Mouse (Mus musculus) heart, embryonic 10.5 days (tissue): ENCODE measurements around the gene Lcn6. TPM values are rescaled to one million over a fixed set of nuclear protein-coding genes. Genes with fewer than 3 reads are reported as not detected.
"Not testable (repeated sequence)": the region's sequence is repeated elsewhere in the genome, so short reads cannot be mapped to it uniquely, and the experiment has no call there.

ENCODE experiments used
- DNase-seq: peaks from one replicate; pipeline ENCODE4 v3.0.0-alpha.2; 2017; ENCODE audit warnings: low spot score
- H3K27ac ChIP-seq: fragments of 300-500 bp; sonication (generic); 2 replicates; pipeline ENCODE4 v1.5.1; 2016; ENCODE audit warnings: mild to moderate bottlenecking
- H3K27me3 ChIP-seq: fragments of 300-500 bp; sonication (generic); 2 replicates; pipeline ENCODE4 v1.6.1; 2016; ENCODE audit warnings: mild to moderate bottlenecking; ENCODE audit not compliant: poor library complexity, insufficient read depth, severe bottlenecking
- H3K36me3 ChIP-seq: fragments of 300-500 bp; sonication (generic); 2 replicates; pipeline ENCODE4 v1.6.1; 2016; ENCODE audit warnings: mild to moderate bottlenecking, moderate library complexity
- H3K4me1 ChIP-seq: fragments of 300-500 bp; sonication (generic); 2 replicates; pipeline ENCODE4 v1.6.1; 2016; ENCODE audit warnings: mild to moderate bottlenecking
- H3K4me3 ChIP-seq: fragments of 300-500 bp; sonication (generic); 2 replicates; pipeline ENCODE4 v1.5.1; 2016; ENCODE audit warnings: mild to moderate bottlenecking, moderate library complexity
- H3K9me3 ChIP-seq: fragments of 300-500 bp; sonication (generic); 2 replicates; pipeline ENCODE4 v1.6.1; 2016; ENCODE audit warnings: mild to moderate bottlenecking, moderate library complexity
- WGBS: fragments of 180-500 bp; shearing (Covaris S2); methylation state at CpG from one replicate; pipeline ENCODE4 v1.1.7; 2016; 5-methylcytosine and 5-hydroxymethylcytosine counted together
- polyA plus RNA-seq: library from polyadenylated mRNA; unstranded; fragments of >200 nt; fragmentation: Nextera tagmentation; extraction: Ambion mirVana; gene quantifications from 2 replicates; pipeline ENCODE4 v1.2.1, GENCODE M21; 2016

Lcn6 gene
- polyA plus RNA-seq, 1 experiment from 2014 or later: not detected

DNA sequence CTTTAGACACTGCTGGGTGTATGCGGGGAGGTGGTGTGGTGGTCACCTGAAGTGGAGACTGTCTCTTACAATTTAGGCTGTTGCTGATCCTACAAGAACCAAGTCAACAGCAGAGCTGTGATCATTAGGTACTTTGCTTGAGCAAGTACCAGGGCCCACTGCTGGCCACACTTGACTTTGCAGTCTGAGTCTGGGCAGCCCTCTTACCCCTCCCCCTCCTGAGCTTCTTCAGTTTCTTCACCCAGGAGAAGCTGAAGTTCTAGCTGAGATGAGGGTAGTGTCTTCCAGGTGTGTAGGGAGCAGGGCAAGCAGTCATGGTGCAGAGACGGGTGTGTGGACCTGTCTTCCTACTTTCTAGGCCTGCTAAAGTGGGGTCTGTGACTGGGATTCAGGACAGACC, 31.5 kb downstream of the Lcn6 start:
- 58% methylated on average over 2 of the region's 2 CpGs for WGBS
- H3K9me3 ChIP-seq: no peaks in the 10 kb centered on the region
- H3K36me3 ChIP-seq: no peaks in the 10 kb centered on the region
- no peak for DNase-seq
- 0 out of 2 replicates have a peak, but pooled peaks cover 9% of the 10 kb centered on the region for H3K4me1 ChIP-seq
- no peak overlapping the region for H3K4me3 ChIP-seq
- no peak overlapping the region for H3K27ac ChIP-seq
- H3K27me3 ChIP-seq: no peaks in the 10 kb centered on the region

DNA sequence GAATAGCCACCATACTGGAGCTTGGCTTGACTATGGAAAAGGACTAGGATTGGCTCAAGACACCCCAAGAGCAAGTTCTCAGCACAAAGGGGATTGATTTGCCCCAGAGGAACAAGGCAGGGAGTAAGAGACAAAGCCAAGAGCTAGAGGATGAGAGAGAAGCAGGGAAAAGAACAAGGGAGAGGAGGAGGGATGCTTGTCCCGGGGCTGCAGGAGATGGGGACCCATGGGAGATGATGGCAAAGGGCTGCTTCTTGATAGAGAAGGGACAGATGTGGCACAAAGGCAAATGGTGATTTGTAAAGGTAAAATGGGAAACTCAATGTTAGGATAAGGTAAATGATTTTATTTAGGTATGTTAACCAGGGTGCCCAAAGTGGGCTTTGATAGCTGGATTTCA, 32.5 kb downstream of the Lcn6 start:
- 81% methylated on average over 1 of the region's 1 CpGs for WGBS
- not testable (repeated sequence) for H3K4me1 ChIP-seq

DNA sequence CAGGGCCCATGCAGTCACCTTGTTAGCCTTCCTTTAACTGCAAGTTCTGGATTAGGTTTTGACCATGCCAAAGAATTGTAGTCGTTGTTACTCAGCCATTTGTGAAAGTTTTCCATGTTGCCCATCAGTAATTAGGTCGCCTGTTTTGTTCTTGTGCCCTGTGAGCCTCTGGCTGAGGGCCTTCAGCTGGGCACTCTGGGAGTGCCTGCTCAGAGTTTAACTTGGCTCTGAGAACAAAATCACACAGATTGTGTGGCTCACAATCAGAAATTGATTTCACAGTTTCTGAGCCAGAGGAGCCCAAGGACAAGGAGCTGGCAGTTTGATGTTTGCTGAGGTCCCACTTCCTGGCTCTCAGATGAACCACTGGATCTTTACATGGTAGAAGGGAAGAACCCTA, 33.2 kb downstream of the Lcn6 start:
- 62% methylated on average over 2 of the region's 2 CpGs for WGBS
- not testable (repeated sequence) for H3K36me3 ChIP-seq, H3K4me3 ChIP-seq, H3K27me3 ChIP-seq, H3K27ac ChIP-seq, H3K4me1 ChIP-seq, H3K9me3 ChIP-seq, DNase-seq

More for the DNA sequence above, 32.5 kb downstream of the Lcn6 start:
- H3K27ac ChIP-seq, H3K36me3 ChIP-seq, H3K4me3 ChIP-seq, H3K9me3 ChIP-seq, H3K27me3 ChIP-seq: not testable (repeated sequence)
- DNase-seq: peak; percentile 61

DNA sequence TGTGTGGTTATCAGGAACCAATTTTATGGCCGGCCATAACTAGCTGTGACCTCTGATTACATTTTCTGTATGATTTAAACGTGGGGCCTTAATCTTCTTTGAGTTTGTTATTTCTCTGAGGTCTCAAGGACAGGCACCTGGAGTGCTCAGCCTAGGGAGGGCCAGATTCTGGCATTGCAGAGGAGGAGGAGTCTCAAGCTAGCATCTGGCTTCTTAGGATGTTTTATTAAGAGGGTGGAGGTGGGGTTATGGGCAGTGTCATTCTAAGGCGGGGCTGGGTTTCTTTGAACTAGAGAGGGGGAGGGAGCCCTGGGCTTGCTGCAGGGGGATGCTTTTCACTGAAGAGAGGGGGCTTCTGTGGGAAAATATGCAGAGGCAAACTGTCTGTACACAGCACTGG, 35.1 kb downstream of the Lcn6 start:
- H3K4me3 ChIP-seq, H3K27me3 ChIP-seq, H3K36me3 ChIP-seq, DNase-seq, H3K27ac ChIP-seq, H3K4me1 ChIP-seq, H3K9me3 ChIP-seq: not testable (repeated sequence)
- 26% methylated on average over 3 of the region's 3 CpGs for WGBS

DNA sequence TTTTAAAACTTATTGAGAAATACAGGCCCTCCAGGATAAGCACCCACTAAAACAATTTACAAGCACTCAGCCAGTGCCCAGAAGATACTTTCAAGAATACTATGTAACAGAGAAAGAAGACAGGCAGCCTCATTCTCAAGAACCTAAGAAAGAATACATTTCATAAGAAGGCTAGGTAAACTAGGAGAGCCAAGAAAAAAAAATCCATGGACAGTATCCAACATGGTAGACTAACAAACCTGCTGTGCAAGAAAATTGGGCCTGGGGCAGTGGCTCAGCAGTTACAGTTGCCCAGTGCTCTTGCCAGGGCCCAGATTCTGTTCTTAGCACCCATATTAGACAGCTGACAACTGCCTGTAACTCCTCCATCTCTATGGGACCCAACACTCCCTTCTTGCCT, 40.6 kb downstream of the Lcn6 start:
- Histone ChIP-seq H3K9me3 (no peaks in the 10 kb centered on the region), H3K4me1 (no peaks in the 10 kb centered on the region), H3K36me3 (no peaks in the 10 kb centered on the region), H3K27ac (no peak overlapping the region), H3K4me3 (no peak overlapping the region), H3K27me3 (no peaks in the 10 kb centered on the region)
- DNase-seq: no peak

Other genes with a start within 250 kb of the Lcn6 start
- 3.5 and 4.7 TPM in 2 replicates for gene Abca2, start 248.1 kb upstream of the Lcn6 start, polyA plus RNA-seq
- 0.69 and 1.1 TPM in 2 replicates for gene Clic3, start 219.9 kb upstream of the Lcn6 start, polyA plus RNA-seq
- gene Paxx, start 215.7 kb upstream of the Lcn6 start, polyA plus RNA-seq: 15.6 and 17.7 TPM in 2 replicates
- 0.18 and 0.32 TPM in 2 replicates for gene Ptgds, start 206.7 kb upstream of the Lcn6 start, polyA plus RNA-seq
- gene Lcn12, start 182.9 kb upstream of the Lcn6 start, polyA plus RNA-seq: not detected in 2 replicates
- gene Fbxw5, start 176.0 kb upstream of the Lcn6 start, polyA plus RNA-seq: 86.0 and 92.1 TPM in 2 replicates
- gene C8g, start 175.1 kb upstream of the Lcn6 start, polyA plus RNA-seq: 4.2 and 6.0 TPM in 2 replicates
- 29.7 and 30.9 TPM in 2 replicates for gene Traf2, start 129.8 kb upstream of the Lcn6 start, polyA plus RNA-seq
- 336 and 382 TPM in 2 replicates for gene Edf1, start 118.9 kb upstream of the Lcn6 start, polyA plus RNA-seq
- 1.6 and 3.7 TPM in 2 replicates for gene Mamdc4, start 101.9 kb upstream of the Lcn6 start, polyA plus RNA-seq
- 160 and 170 TPM in 2 replicates for gene Phpt1, start 101.6 kb upstream of the Lcn6 start, polyA plus RNA-seq
- 0.08 TPM in 1 of 2 replicates, not detected in the other for gene Ajm1, start 95.0 kb upstream of the Lcn6 start, polyA plus RNA-seq
- 57.9 and 69.6 TPM in 2 replicates for gene Rabl6, start 68.3 kb upstream of the Lcn6 start, polyA plus RNA-seq
- 0.07 and 0.21 TPM in 2 replicates for gene Ccdc183, start 59.1 kb upstream of the Lcn6 start, polyA plus RNA-seq
- gene Tmem141, start 54.8 kb upstream of the Lcn6 start, polyA plus RNA-seq: 14.9 and 18.5 TPM in 2 replicates
- 0.26 and 1.5 TPM in 2 replicates for gene Fcna, start 48.8 kb upstream of the Lcn6 start, polyA plus RNA-seq
- not detected in 2 replicates for gene Lcn8, start 23.7 kb upstream of the Lcn6 start, polyA plus RNA-seq
- not detected in 2 replicates for gene Lcn5, start 18.8 kb upstream of the Lcn6 start, polyA plus RNA-seq
- gene Lcn10, start 5.9 kb downstream of the Lcn6 start, polyA plus RNA-seq: not detected in 2 replicates
- gene Obp2a, start 23.3 kb downstream of the Lcn6 start, polyA plus RNA-seq: not detected in 2 replicates
- 53.4 and 65.8 TPM in 2 replicates for gene Bmyc, start 30.0 kb downstream of the Lcn6 start, polyA plus RNA-seq
- not detected in 2 replicates for gene Obp2b, start 60.2 kb downstream of the Lcn6 start, polyA plus RNA-seq
- not detected in 2 replicates for gene Lcn3, start 88.8 kb downstream of the Lcn6 start, polyA plus RNA-seq
- not detected in 2 replicates for gene Lcn11, start 100.2 kb downstream of the Lcn6 start, polyA plus RNA-seq
- not detected in 2 replicates for gene Gm13539, start 105.5 kb downstream of the Lcn6 start, polyA plus RNA-seq
- gene Glt6d1, start 139.1 kb downstream of the Lcn6 start, polyA plus RNA-seq: not detected in 2 replicates
- not detected in 2 replicates for gene Lcn9, start 146.4 kb downstream of the Lcn6 start, polyA plus RNA-seq
- not detected in 2 replicates for gene Sohlh1, start 170.5 kb downstream of the Lcn6 start, polyA plus RNA-seq
- gene Kcnt1, start 186.9 kb downstream of the Lcn6 start, polyA plus RNA-seq: 0.06 TPM in 1 of 2 replicates, not detected in the other